Mouse (Mus musculus) lung, embryonic 16.5 days (tissue): Measurements from ENCODE around the gene Stra6. TPM values are rescaled to one million over a fixed set of nuclear protein-coding genes. Genes with fewer than 3 reads are reported as not detected.
A peak's percentile ranks its signal among the peaks of the same experiment; 100 is the strongest.

ENCODE experiments used
- ATAC-seq: fragments of 200-750 bp; cut with Nextera tagmentation; 2 replicates; pipeline ENCODE4 v1.8.0; 2017; ENCODE audit warnings: low read depth, mild to moderate bottlenecking, moderate library complexity
- H3K27ac ChIP-seq: fragments of 300-500 bp; sonication (generic); 2 replicates; pipeline ENCODE4 v1.5.1; 2014; ENCODE audit warnings: mild to moderate bottlenecking, control low read depth, low read length
- H3K27me3 ChIP-seq: fragments of 300-500 bp; sonication (generic); 2 replicates; pipeline ENCODE4 v1.6.1; 2014; ENCODE audit warnings: low read depth, low read length, mixed read lengths; ENCODE audit not compliant: control insufficient read depth, insufficient read depth
- H3K36me3 ChIP-seq: fragments of 300-500 bp; sonication (generic); 2 replicates; pipeline ENCODE4 v1.6.1; 2014; ENCODE audit warnings: low read length; ENCODE audit not compliant: control insufficient read depth, insufficient read depth
- H3K4me1 ChIP-seq: fragments of 300-500 bp; sonication (generic); replicated peaks from 2 replicates; pipeline ENCODE4 v1.6.1; 2014; ENCODE audit warnings: low read length, mixed read lengths; ENCODE audit not compliant: control insufficient read depth, insufficient read depth
- H3K4me2 ChIP-seq: fragments of 300-500 bp; sonication (generic); 2 replicates; pipeline ENCODE4 v1.6.1; 2014; ENCODE audit warnings: low read depth, low read length, control low read depth
- H3K4me3 ChIP-seq: fragments of 300-500 bp; sonication (generic); 2 replicates; pipeline ENCODE4 v1.5.1; 2014; ENCODE audit warnings: mild to moderate bottlenecking, low read length, control low read depth
- H3K9ac ChIP-seq: fragments of 300-500 bp; sonication (generic); 2 replicates; pipeline ENCODE4 v1.6.1; 2014; ENCODE audit warnings: low read length, control low read depth
- H3K9me3 ChIP-seq: fragments of 300-500 bp; sonication (generic); 2 replicates; pipeline ENCODE4 v1.6.1; 2016; ENCODE audit warnings: low read length; ENCODE audit not compliant: control insufficient read depth
- WGBS: fragments of 180-500 bp; shearing (Covaris S2); extraction: QIAGEN DNeasy Blood & Tissue Kit; methylation state at CpG from one replicate; pipeline ENCODE4 v1.1.7; 2014; 5-methylcytosine and 5-hydroxymethylcytosine counted together
- polyA plus RNA-seq: library from polyadenylated mRNA; unstranded; fragments of >200 nt; fragmentation: Nextera tagmentation; extraction: Ambion mirVana; gene quantifications from 2 replicates; pipeline ENCODE4 v1.2.1, GENCODE M21; 2015

Stra6 gene
- polyA plus RNA-seq, 1 experiment from 2014 or later, result 1.0 TPM

- Histone ChIP-seq H3K9me3 (no peaks in the 10 kb centered on the region), H3K4me2 (no peak overlapping the region), H3K9ac (no peak overlapping the region), H3K4me3 (no peak overlapping the region), H3K27ac (no peak overlapping the region), H3K36me3 (no peaks in the 10 kb centered on the region), H3K27me3 (peaks cover 3% of the 10 kb centered on the region; the same call in 1 of the 2 replicates), H3K4me1 (no peaks in the 10 kb centered on the region)
- no peak for ATAC-seq
- 36% methylated on average over 1 of the region's 1 CpGs for WGBS
These were observed 3.7 kb upstream of the Stra6 start for GRCm38 (mm10) chr9:58059920-58060319.

- Histone ChIP-seq H3K9me3 (no peaks in the 10 kb centered on the region), H3K4me3 (no peak overlapping the region), H3K27ac (no peak overlapping the region), H3K4me1 (no peaks in the 10 kb centered on the region), H3K27me3 (peaks cover 3% of the 10 kb centered on the region; the same call in 1 of the 2 replicates), H3K4me2 (no peak overlapping the region), H3K36me3 (no peaks in the 10 kb centered on the region), H3K9ac (no peak overlapping the region)
- 11% methylated on average over 23 of the region's 23 CpGs for WGBS
- no peak for ATAC-seq
These were observed 2.6 kb upstream of the Stra6 start for GRCm38 (mm10) chr9:58060677-58061667.

GRCm38 (mm10) chr9:58065532-58065931 is 1.9 kb downstream of the Stra6 start:
- Histone ChIP-seq H3K27me3 (peaks cover 3% of the 10 kb centered on the region; the same call in 1 of the 2 replicates), H3K9ac (no peak overlapping the region), H3K36me3 (no peaks in the 10 kb centered on the region), H3K4me1 (peaks cover 10% of the 10 kb centered on the region), H3K27ac (no peak overlapping the region), H3K4me3 (no peak overlapping the region), H3K4me2 (no peak overlapping the region), H3K9me3 (no peaks in the 10 kb centered on the region)
- ATAC-seq, result no peak
- 50% methylated on average over 6 of the region's 6 CpGs for WGBS

- Histone ChIP-seq H3K9ac (no peak overlapping the region), H3K9me3 (no peaks in the 10 kb centered on the region), H3K36me3 (no peaks in the 10 kb centered on the region), H3K27me3 (peaks cover 1% of the 10 kb centered on the region; the same call in 1 of the 2 replicates), H3K4me2 (no peak overlapping the region), H3K27ac (no peak overlapping the region), H3K4me3 (no peak overlapping the region), H3K4me1 (peaks cover 10% of the 10 kb centered on the region)
- ATAC-seq, result peak; percentile 45; the same call in 1 of the 2 replicates
- 53% methylated on average over 6 of the region's 6 CpGs for WGBS
These were observed 2.6 kb downstream of the Stra6 start for GRCm38 (mm10) chr9:58065977-58066730.

- 51% methylated on average over 6 of the region's 6 CpGs for WGBS
- Histone ChIP-seq H3K36me3 (no peaks in the 10 kb centered on the region), H3K9ac (no peak overlapping the region), H3K4me2 (no peak overlapping the region), H3K4me3 (no peak overlapping the region), H3K27ac (no peak overlapping the region), H3K9me3 (no peaks in the 10 kb centered on the region), H3K4me1 (peaks cover 10% of the 10 kb centered on the region), H3K27me3 (no peaks in the 10 kb centered on the region; the same call in 1 of the 2 replicates)
- ATAC-seq, result peak; percentile 57; the same call in 1 of the 2 replicates
These were observed 3.1 kb downstream of the Stra6 start for GRCm38 (mm10) chr9:58066731-58067095.

DNA sequence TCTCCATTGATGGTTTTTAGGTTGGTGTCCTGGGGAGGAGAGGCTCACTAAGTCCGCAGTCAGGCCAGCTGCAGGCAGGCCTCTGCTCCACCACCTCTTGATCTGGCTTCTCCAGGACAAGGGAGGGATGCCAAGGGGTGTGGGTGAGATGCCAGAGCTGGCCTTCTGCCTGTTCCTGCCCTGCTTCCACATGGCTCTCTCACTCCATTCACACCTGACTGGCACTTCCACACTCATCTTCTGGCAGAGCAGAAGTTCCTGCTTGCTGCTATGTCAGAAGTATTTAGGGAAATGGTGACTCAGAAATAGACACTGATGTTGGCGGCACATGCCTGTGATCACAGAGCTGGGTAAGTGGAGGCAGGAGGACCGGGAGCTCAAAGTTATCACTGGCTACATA is 4.0 kb downstream of the Stra6 start:
- no peak overlapping the region for H3K27ac ChIP-seq
- H3K9me3 ChIP-seq, result no peaks in the 10 kb centered on the region
- no peak overlapping the region for H3K4me3 ChIP-seq
- no peaks in the 10 kb centered on the region for H3K36me3 ChIP-seq
- H3K27me3 ChIP-seq, result no peaks in the 10 kb centered on the region
- peaks cover 10% of the 10 kb centered on the region for H3K4me1 ChIP-seq
- H3K9ac ChIP-seq, result no peak overlapping the region
- 78% methylated on average over 3 of the region's 3 CpGs for WGBS
- H3K4me2 ChIP-seq, result no peak overlapping the region
- no peak for ATAC-seq

GRCm38 (mm10) chr9:58074561-58074960 is 11.0 kb downstream of the Stra6 start:
- WGBS, result 41% methylated on average over 3 of the region's 3 CpGs
- ATAC-seq, result no peak

GRCm38 (mm10) chr9:58084586-58084985 is 21.0 kb downstream of the Stra6 start:
- H3K27me3 ChIP-seq, result no peaks in the 10 kb centered on the region
- H3K4me3 ChIP-seq, result no peak overlapping the region
- 22% methylated on average over 8 of the region's 8 CpGs for WGBS
- H3K36me3 ChIP-seq, result no peaks in the 10 kb centered on the region
- H3K9ac ChIP-seq, result no peak overlapping the region
- ATAC-seq, result no peak
- H3K27ac ChIP-seq, result no peak overlapping the region
- H3K4me2 ChIP-seq, result no peak overlapping the region
- H3K9me3 ChIP-seq, result no peaks in the 10 kb centered on the region
- peaks cover 5% of the 10 kb centered on the region for H3K4me1 ChIP-seq

More at GRCm38 (mm10) chr9:58074561-58074960, 11.0 kb downstream of the Stra6 start:
- Histone ChIP-seq H3K4me1 (no peaks in the 10 kb centered on the region), H3K9me3 (no peaks in the 10 kb centered on the region), H3K4me3 (no peak overlapping the region), H3K27me3 (no peaks in the 10 kb centered on the region), H3K36me3 (no peaks in the 10 kb centered on the region), H3K9ac (no peak overlapping the region), H3K4me2 (no peak overlapping the region), H3K27ac (no peak overlapping the region)

GRCm38 (mm10) chr9:58085074-58085473 is 21.5 kb downstream of the Stra6 start:
- Histone ChIP-seq H3K4me1 (peaks cover 5% of the 10 kb centered on the region), H3K4me2 (no peak overlapping the region), H3K27me3 (no peaks in the 10 kb centered on the region), H3K9me3 (no peaks in the 10 kb centered on the region), H3K4me3 (no peak overlapping the region), H3K9ac (no peak overlapping the region), H3K27ac (no peak overlapping the region), H3K36me3 (no peaks in the 10 kb centered on the region)
- 19% methylated on average over 2 of the region's 2 CpGs for WGBS
- ATAC-seq, result no peak
